Mouse (Mus musculus) stomach, embryonic 15.5 days (tissue): ENCODE measurements around the gene Spg11. TPM values are rescaled to one million over a fixed set of nuclear protein-coding genes. Genes with fewer than 3 reads are reported as not detected.

ENCODE experiments used
- ATAC-seq: fragments of 200-750 bp; cut with Nextera tagmentation; 2 replicates; pipeline ENCODE4 v1.8.0; 2017; ENCODE audit warnings: low read depth, moderate number of reproducible peaks, moderate TSS enrichment; ENCODE audit not compliant: insufficient read depth, low FRiP score
- H3K27ac ChIP-seq: fragments of 300-500 bp; sonication (generic); 2 replicates; pipeline ENCODE4 v1.5.1; 2015; ENCODE audit warnings: mild to moderate bottlenecking, inconsistent platforms
- H3K27me3 ChIP-seq: fragments of 300-500 bp; sonication (generic); replicated peaks from 2 replicates; pipeline ENCODE4 v1.6.1; 2015; ENCODE audit warnings: inconsistent platforms
- H3K36me3 ChIP-seq: fragments of 300-500 bp; sonication (generic); 2 replicates; pipeline ENCODE4 v1.6.1; 2015; ENCODE audit warnings: inconsistent platforms
- H3K4me1 ChIP-seq: fragments of 300-500 bp; sonication (generic); 2 replicates; pipeline ENCODE4 v1.6.1; 2015; ENCODE audit warnings: inconsistent platforms
- H3K4me2 ChIP-seq: fragments of 300-500 bp; sonication (generic); 2 replicates; pipeline ENCODE4 v1.6.1; 2015; ENCODE audit warnings: mild to moderate bottlenecking, inconsistent platforms
- H3K4me3 ChIP-seq: fragments of 300-500 bp; sonication (generic); replicated peaks from 2 replicates; pipeline ENCODE4 v1.5.1; 2015; ENCODE audit warnings: inconsistent platforms
- H3K9ac ChIP-seq: fragments of 300-500 bp; sonication (generic); 2 replicates; pipeline ENCODE4 v1.6.1; 2015; ENCODE audit warnings: inconsistent platforms
- H3K9me3 ChIP-seq: fragments of 300-500 bp; sonication (generic); 2 replicates; pipeline ENCODE4 v1.6.1; 2016; ENCODE audit warnings: inconsistent platforms
- WGBS: fragments of 180-500 bp; shearing (Covaris S2); methylation state at CpG from one replicate; pipeline ENCODE4 v1.1.7; 2015; 5-methylcytosine and 5-hydroxymethylcytosine counted together
- polyA plus RNA-seq: library from polyadenylated mRNA; unstranded; fragments of >200 nt; fragmentation: Nextera tagmentation; extraction: Ambion mirVana; gene quantifications from 2 replicates; pipeline ENCODE4 v1.2.1, GENCODE M21; 2015

The Spg11 gene
- polyA plus RNA-seq, 1 experiment from 2014 or later, result 7.7 TPM

GRCm38 (mm10) chr2:122154479-122154878, 36.3 kb upstream of the Spg11 start:
- H3K4me2 ChIP-seq, result no peak overlapping the region
- H3K4me3 ChIP-seq, result no peak overlapping the region
- H3K9me3 ChIP-seq, result no peaks in the 10 kb centered on the region
- H3K27ac ChIP-seq, result no peak overlapping the region
- peaks cover 3% of the 10 kb centered on the region; the same call in 1 of the 2 replicates for H3K4me1 ChIP-seq
- no peaks in the 10 kb centered on the region for H3K27me3 ChIP-seq
- no peak overlapping the region for H3K9ac ChIP-seq
- 93% methylated on average over 2 of the region's 2 CpGs for WGBS
- H3K36me3 ChIP-seq, result no peaks in the 10 kb centered on the region
- no peak for ATAC-seq

DNA sequence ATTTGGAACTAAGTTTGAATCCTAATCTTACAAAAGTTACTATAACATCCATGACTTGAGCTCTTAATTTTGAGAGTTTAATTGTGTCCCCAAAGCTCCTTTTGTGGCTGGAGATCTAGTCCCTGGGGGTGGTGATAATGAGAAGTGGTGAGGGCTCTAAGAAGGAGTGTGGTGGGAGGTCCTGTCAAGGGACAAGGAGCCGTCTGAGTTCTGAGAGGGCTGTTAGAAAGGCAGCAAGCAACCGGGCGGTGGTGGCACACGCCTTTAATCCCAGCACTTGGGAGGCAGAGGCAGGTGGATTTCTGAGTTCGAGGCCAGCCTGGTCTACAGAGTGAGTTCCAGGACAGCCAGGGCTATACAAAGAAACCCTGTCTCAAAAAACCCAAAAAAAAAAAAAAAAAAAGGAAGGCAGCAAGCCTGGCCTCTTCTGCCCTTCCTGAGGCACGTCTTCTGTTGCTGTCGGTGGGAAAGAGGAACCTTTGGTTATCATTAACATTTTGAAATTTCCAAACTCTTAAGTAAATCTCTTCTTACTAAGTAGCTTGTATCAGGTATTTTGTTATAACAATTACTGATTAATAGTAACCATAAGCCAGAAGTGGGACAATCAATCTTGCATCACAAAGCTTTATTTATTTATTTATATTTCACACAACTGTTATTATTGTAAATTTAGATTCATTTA, 35.6 kb upstream of the Spg11 start:
- 85% methylated on average over 7 of the region's 7 CpGs for WGBS
- Histone ChIP-seq H3K9ac (no peak overlapping the region), H3K27ac (no peak overlapping the region), H3K4me2 (no peak overlapping the region), H3K27me3 (no peaks in the 10 kb centered on the region), H3K36me3 (no peaks in the 10 kb centered on the region), H3K4me1 (peaks cover 9% of the 10 kb centered on the region; the same call in 1 of the 2 replicates), H3K4me3 (no peak overlapping the region), H3K9me3 (no peaks in the 10 kb centered on the region)
- no peak for ATAC-seq

DNA sequence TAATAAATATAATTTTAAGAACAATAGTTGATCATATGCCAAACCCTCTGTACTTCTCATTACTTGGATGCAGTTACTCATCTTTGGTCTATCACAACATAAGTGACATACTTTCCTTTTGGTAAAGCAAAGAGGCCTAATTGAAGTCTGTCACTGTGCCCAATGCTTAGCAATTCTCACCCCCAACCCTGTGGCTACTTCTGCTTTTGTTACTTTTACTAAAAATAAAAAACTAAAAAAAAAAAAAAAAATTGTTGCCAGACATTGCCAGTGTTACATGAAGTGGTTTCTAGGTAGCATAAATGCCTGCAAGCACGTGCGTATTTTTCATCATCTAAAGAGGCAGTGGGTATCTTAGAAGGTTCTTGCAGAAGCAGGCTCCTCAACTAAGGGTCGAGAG, 34.7 kb upstream of the Spg11 start:
- 82% methylated on average over 3 of the region's 3 CpGs for WGBS
- no peak overlapping the region for H3K9ac ChIP-seq

DNA sequence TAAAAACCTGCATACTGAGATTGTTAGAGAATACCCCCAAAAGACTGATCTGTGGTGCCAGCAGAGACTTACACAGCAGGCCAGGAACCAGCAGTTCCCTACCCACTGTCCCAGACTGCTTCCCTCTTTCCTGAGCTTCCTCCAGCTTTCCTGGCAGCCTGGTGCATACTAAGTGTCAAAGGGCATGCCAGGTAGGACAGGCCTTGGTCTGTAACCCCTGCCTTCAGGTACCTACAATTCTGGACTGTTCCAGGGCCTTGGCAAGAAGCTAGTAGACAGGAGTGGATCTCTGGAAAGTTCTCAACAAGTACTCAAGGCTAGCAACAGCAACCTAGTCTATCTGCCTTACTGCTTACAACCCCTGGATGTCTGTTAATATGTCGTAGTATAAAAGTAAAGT, 33.0 kb upstream of the Spg11 start:
- Histone ChIP-seq H3K9me3 (no peaks in the 10 kb centered on the region), H3K27ac (no peak overlapping the region), H3K36me3 (no peaks in the 10 kb centered on the region), H3K4me2 (no peak overlapping the region), H3K4me1 (peaks cover 16% of the 10 kb centered on the region; the same call in 1 of the 2 replicates), H3K4me3 (no peak overlapping the region), H3K27me3 (no peaks in the 10 kb centered on the region), H3K9ac (no peak overlapping the region)
- 87% methylated on average over 1 of the region's 1 CpGs for WGBS
- ATAC-seq, result no peak

More for the DNA sequence above, 34.7 kb upstream of the Spg11 start:
- ATAC-seq, result no peak
- no peak overlapping the region for H3K4me2 ChIP-seq
- H3K4me1 ChIP-seq, result 0 out of 2 replicates have a peak, but pooled peaks cover 11% of the 10 kb centered on the region
- H3K27ac ChIP-seq, result no peak overlapping the region
- H3K9me3 ChIP-seq, result no peaks in the 10 kb centered on the region
- H3K36me3 ChIP-seq, result no peaks in the 10 kb centered on the region
- H3K27me3 ChIP-seq, result no peaks in the 10 kb centered on the region
- H3K4me3 ChIP-seq, result no peak overlapping the region

DNA sequence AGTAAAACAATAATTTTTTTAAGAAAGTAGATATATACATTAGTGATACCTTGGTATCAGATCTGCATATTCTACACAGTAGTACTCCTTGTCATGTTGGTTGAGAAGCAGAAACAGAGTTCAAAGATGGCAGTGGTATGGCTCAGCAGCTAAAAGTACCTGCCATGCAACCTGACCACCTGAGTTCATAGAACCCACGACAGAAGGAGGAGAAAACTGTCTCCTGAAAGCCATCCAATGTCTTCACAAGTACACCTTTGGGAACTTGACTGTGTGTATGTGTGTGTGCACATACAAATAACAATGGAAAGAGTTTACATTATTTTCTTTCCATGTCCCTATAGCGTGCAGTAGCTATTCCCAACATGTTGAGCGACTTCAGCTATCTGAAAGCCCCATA, 31.5 kb upstream of the Spg11 start:
- Histone ChIP-seq H3K27ac (no peak overlapping the region), H3K27me3 (no peaks in the 10 kb centered on the region), H3K4me1 (peaks cover 16% of the 10 kb centered on the region; the same call in 1 of the 2 replicates), H3K4me2 (no peak overlapping the region), H3K36me3 (no peaks in the 10 kb centered on the region), H3K4me3 (no peak overlapping the region), H3K9me3 (no peaks in the 10 kb centered on the region), H3K9ac (no peak overlapping the region)
- ATAC-seq, result no peak
- 87% methylated on average over 3 of the region's 3 CpGs for WGBS

DNA sequence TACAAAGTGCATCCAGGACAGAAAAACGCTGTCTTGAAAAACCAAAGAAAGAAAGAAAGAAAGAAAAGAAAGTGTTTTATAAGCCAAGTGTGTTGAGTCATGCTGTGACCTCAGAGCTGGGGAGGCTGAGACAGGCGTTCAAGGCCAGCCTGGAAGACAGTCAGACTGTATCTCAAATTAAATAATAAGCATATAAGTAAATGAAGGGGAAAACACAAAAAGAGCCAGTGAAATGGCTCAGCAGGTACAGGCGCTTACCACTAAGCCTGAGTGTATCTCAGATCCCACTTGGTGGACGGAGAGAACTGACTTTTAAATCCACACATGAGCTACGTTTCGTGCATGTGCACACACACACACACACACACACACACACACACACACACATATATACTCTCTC, 31.1 kb upstream of the Spg11 start:
- WGBS, result 91% methylated on average over 6 of the region's 6 CpGs
- Histone ChIP-seq H3K4me2 (peak overlapping the region; percentile 81; the same call in 1 of the 2 replicates), H3K9ac (no peak overlapping the region), H3K4me1 (peaks cover 16% of the 10 kb centered on the region; the same call in 1 of the 2 replicates), H3K9me3 (no peaks in the 10 kb centered on the region), H3K4me3 (no peak overlapping the region), H3K27me3 (no peaks in the 10 kb centered on the region), H3K36me3 (no peaks in the 10 kb centered on the region), H3K27ac (no peak overlapping the region)
- ATAC-seq, result no peak

- H3K36me3 ChIP-seq, result no peaks in the 10 kb centered on the region
- peak overlapping the region; percentile 81 for H3K4me2 ChIP-seq
- H3K27me3 ChIP-seq, result no peaks in the 10 kb centered on the region
- H3K27ac ChIP-seq, result peak overlapping the region; percentile 85
- H3K9ac ChIP-seq, result peak overlapping the region; percentile 74
- peak overlapping the region; percentile 79 for H3K4me3 ChIP-seq
- peak; percentile 19; the same call in 1 of the 2 replicates for ATAC-seq
- WGBS, result 21% methylated on average over 18 of the region's 18 CpGs
- no peaks in the 10 kb centered on the region for H3K9me3 ChIP-seq
- H3K4me1 ChIP-seq, result peaks cover 16% of the 10 kb centered on the region; the same call in 1 of the 2 replicates
These were observed 30.2 kb upstream of the Spg11 start for GRCm38 (mm10) chr2:122148242-122148917.

DNA sequence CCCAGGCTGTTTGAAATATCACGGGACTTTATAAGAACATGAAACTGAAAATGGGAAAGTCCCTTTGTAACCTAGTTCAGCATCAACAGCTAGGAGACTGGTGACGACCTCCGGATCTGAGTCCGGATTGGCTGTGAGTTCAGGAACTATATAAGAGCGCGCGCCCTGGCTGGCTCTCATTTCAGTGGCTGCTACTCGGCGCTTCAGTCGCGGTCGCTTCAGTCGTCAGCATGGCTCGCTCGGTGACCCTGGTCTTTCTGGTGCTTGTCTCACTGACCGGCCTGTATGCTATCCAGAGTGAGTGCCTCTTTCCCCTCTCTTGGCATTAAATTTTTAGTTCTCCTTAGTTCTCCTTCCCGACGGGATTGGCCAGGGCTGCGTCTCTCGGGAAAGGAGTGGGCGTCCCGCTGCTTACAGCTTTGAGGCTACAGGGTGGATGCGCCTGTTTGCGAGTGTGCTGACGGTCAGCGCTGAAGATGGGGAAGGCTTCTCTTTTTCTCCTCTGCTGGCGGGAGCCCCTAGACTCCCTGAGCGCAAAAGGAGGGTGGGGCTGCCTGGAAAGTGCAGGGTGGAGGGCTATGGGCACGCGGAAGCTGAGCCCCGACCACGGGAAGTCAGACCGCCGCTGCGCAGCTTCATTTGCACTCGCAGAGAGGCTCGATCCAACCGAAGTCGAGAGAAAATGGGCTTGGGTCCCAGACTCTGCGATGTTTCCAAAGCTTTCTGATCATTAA, 29.5 kb upstream of the Spg11 start, which contains the start of gene B2m:
B2m (plus strand) TSS at position 179 of the 734 bp plus-strand sequence.
- H3K36me3 ChIP-seq, result no peaks in the 10 kb centered on the region
- H3K27me3 ChIP-seq, result no peaks in the 10 kb centered on the region
- peak; percentile 96 for ATAC-seq
- H3K27ac ChIP-seq, result peak within 1 kb of the TSS; percentile 85
- H3K4me2 ChIP-seq, result peak within 1 kb of the TSS; percentile 81
- under 1% methylated on average over 40 of the region's 40 CpGs for WGBS
- peak within 1 kb of the TSS; percentile 79 for H3K4me3 ChIP-seq
- peak within 1 kb of the TSS; percentile 74 for H3K9ac ChIP-seq
- H3K4me1 ChIP-seq, result peaks cover 16% of the 10 kb centered on the region; the same call in 1 of the 2 replicates
- no peaks in the 10 kb centered on the region for H3K9me3 ChIP-seq

DNA sequence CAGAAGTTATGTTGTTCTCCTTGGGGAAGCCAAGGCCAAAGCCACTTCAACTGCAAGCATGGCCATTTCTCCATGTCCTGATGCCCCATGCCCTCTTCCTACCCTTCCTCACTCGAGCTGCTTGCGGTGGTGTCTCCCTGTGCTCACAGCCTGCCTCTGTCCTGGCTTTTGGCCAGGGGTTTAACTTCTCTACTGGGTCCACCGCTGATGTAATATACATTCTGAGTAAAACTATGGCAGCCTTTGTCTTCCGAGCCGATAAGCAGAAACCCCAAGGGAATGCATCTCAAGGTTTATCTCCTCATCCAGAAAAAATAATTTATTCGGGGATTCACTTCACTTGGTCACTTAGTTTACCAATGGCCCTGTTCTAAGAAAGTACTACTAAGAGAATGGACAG, 28.5 kb upstream of the Spg11 start:
- no peak for ATAC-seq
- peak overlapping the region; percentile 81; the same call in 1 of the 2 replicates for H3K4me2 ChIP-seq
- no peaks in the 10 kb centered on the region for H3K27me3 ChIP-seq
- H3K36me3 ChIP-seq, result no peaks in the 10 kb centered on the region
- no peaks in the 10 kb centered on the region for H3K9me3 ChIP-seq
- H3K9ac ChIP-seq, result no peak overlapping the region
- 65% methylated on average over 6 of the region's 6 CpGs for WGBS
- peaks cover 16% of the 10 kb centered on the region; the same call in 1 of the 2 replicates for H3K4me1 ChIP-seq
- H3K4me3 ChIP-seq, result no peak overlapping the region
- no peak overlapping the region for H3K27ac ChIP-seq

DNA sequence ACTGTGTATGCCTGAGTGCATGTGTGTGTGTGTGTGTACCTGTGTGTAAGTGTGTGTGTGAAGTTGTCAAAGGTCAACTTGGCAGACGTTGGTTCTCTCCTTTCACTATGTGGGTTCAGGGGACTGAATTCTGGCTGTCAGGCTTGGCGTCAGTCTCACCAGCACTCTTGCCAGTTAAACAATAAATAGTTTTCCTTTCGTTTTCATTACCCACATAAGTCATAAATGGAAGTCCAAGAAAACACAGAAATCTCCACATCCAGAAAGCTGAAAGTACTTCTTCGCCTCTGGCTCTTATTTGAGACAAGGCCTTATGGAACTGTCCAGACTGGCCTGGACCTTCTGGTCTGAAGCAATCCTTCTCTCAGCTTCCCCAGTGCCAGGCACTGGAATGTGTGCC, 27.6 kb upstream of the Spg11 start:
- Histone ChIP-seq H3K9me3 (no peaks in the 10 kb centered on the region), H3K4me3 (no peak overlapping the region), H3K9ac (no peak overlapping the region), H3K27me3 (no peaks in the 10 kb centered on the region), H3K27ac (no peak overlapping the region), H3K4me1 (peaks cover 16% of the 10 kb centered on the region; the same call in 1 of the 2 replicates), H3K4me2 (no peak overlapping the region), H3K36me3 (no peaks in the 10 kb centered on the region)
- 68% methylated on average over 4 of the region's 4 CpGs for WGBS
- ATAC-seq, result no peak

- whole genome bisulfite sequencing, result 87% methylated on average over 3 of the region's 3 CpGs
- Histone ChIP-seq H3K9ac (no peak overlapping the region), H3K36me3 (no peaks in the 10 kb centered on the region), H3K9me3 (no peaks in the 10 kb centered on the region), H3K27me3 (no peaks in the 10 kb centered on the region), H3K4me3 (no peak overlapping the region), H3K27ac (no peak overlapping the region), H3K4me1 (peaks cover 5% of the 10 kb centered on the region; the same call in 1 of the 2 replicates), H3K4me2 (no peak overlapping the region)
- no peak for ATAC-seq
These were observed 24.9 kb upstream of the Spg11 start for GRCm38 (mm10) chr2:122143111-122143510.
